Mouse (Mus musculus) CD4-positive, CD25-positive, alpha-beta regulatory T cell, adult 2 months (primary cell): ENCODE data around the gene Smad1.

Experiments
- DNase-seq: peaks from one replicate; pipeline ENCODE4 v3.0.0-alpha.2; 2012; ENCODE audit warnings: low read depth, low spot score

The Smad1 gene

DNA sequence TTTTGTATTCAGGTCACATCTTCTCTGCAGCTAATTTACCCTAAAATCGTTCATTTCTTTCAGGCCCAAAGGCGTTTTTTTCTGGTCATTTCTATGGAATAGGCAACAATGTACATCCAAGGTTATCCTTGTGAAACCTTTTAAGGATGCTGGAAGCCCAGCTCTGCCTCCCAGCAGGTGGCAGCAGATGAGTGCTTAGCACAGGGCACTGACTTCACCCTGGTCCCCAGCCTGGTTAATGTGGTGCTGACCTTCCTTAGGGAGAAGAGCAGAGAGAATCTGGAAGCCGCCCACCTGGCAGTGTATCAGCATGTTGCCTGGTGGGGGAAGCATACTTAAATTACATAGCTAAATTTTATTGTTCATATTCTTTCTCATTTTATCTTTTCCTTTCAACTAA is 101.6 kb downstream of the Smad1 start:
- DNase-seq, result peak; percentile 51

DNA sequence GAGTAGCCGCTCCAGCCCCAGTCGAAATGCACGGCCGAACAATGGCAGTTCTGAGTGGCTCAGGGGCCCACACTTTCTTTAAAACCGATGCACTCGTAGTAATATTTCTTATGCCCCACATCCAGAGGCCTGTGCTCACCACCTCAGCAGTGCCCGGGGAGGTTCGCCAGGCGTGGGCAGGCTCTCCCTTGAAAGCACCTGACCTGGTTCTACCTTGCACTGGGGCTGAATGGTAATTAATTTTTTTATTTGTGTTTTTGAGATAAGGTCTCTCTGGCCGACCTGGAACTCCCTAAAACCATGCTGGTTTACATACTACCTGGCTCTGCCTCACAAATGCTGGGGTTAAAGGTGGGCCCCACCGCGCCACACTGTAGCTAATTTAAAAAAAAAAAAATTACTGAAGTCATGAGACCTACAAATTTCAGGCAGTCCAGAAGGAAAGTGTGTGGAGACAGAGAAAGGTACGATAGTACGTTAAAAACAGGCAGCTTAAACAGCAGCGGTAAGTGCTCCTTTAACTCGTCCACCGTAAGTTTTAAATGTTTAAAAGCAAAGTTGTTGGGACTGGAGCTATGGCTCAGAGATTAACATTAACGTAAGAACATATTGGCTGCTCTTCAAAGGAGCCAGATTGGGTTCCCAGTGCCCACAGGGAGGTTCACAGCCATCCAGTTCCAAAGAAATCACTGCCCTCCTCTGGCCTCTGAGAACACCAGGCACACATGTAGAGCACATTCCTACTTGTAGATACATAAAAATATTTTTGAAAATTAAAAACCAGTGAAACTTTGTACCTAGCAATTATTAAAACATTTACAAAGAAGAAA is 103.8 kb downstream of the Smad1 start:
- no peak for DNase-seq

DNA sequence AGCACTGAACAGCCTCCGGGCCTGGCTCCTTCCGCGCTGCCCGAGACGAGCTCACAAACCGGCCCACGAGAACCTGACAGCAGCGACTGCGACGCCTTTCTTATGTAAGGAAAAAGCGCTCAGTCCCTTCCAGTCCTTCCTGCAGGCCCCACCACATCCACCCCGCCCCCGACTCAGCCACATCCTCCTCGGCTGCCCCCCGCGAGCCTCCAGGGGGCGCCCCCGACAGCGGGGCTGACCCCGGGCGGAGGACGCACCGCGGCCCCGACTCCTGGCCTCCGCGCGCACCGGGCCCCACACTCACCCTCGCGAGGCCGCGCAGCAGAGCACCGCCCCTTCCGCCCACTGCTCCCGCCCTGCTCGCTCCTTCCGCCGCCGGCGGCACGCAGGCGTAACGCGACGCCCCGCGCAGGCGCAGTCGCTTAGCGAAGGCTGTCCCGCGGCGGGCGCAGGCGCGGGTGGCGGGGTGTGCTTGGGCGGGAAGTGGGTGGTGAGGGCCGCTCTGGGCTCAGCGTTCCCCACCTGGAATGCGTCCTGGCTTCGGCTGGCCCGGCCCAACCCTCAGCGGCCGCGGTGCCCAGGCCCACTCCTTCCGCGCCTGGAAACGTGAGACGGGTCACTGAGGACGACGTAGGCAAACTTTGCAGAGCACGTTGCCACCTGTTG is 104.6 kb downstream of the Smad1 start, which contains the start of gene Mmaa:
TSS of gene Mmaa (minus strand) at position 328 of the 666 bp plus-strand sequence.
- DNase-seq, result peak; percentile 99

DNA sequence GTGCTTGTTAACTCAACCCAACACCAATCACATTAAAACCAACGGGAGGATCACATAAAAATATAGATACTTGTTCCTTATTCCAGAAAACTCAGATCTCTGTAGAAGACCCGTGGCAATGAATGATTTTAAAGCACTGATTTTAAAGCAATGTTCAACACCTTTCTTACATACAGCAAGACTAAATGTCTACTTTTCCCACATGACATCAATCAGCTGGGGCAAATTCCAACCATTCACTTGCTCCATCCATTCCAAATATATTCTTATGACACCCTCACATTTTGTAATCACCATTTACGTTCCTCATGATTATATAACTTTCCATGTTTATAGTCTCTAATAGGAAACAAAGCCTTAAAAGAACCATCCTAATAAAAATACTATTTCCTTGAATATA is 105.5 kb downstream of the Smad1 start:
- DNase-seq, result no peak

DNA sequence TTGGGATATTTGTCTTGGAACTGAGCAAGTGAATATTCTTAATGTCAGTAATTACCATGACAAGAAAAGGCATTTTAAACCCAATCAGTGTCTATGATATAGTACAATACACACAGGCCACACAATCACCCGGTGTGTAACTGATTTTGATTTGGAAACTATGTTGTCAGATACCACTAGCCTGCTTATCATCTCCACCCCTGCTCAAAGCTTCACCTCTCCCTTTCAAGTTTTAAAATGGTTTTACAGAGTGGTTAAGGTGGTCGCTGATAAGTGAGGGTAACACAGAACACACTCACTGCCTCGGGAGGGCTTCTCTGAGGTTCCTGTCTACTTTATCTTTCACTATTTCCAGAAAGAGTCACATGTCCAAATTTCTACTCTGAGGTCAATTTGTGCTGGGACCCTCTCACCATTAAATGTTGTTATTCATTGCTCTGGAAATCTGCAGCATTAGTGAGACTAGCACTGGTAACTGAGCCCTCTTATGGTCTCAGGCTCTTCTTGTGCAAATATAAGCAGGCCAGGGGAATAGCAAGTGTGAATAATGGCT is 106.5 kb downstream of the Smad1 start:
- no peak for DNase-seq

DNA sequence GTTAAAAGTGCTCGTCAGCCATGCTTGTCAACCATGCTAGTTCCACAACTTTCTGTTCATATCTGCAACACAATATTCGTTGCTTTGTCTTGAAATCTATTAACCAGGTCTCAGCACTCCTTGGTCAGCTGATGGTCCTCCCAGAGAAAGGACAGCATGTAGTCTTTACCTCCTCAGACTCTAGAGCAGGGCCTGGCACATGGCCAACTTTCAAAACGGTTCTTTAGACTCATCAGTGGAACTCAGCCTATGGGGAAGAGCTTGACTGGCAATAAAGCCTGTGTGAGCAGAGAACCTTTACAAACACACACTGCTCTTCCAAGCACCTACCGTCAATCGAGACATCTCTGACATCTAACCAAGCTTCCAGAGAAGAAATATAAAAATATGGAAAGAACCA is 109.7 kb downstream of the Smad1 start:
- DNase-seq, result no peak

DNA sequence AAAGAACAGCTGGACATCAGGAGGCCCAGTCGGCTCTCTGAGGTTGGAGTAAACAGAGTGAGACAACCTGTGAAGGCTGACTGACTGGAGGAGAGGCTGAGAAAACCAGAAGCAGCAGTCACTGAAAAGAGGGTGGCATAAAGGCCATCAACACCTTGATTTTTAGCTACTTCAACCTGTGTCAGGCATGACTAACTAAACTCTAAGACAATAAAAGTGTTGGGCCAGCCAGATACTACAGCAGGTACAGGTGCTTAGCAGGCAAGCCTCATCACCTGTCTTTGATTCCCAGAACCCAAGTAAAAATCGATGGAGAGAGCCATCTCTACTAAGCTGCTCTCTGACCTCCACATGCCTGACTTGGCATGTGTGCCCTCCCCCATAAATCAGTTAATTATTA is 110.6 kb downstream of the Smad1 start:
- no peak for DNase-seq
